Mouse (Mus musculus) neural tube, embryonic 11.5 days (tissue): ENCODE data around the gene Glb1. TPM values are rescaled to one million over a fixed set of nuclear protein-coding genes. Genes with fewer than 3 reads are reported as not detected.

Source experiments
- ATAC-seq: fragments of 200-750 bp; cut with Nextera tagmentation; 2 replicates; pipeline ENCODE4 v1.8.0; 2017; ENCODE audit warnings: moderate number of reproducible peaks, mild to moderate bottlenecking, moderate TSS enrichment, moderate library complexity; ENCODE audit not compliant: insufficient read depth, low FRiP score, low TSS enrichment
- DNase-seq: peaks from one replicate; pipeline ENCODE4 v3.0.0-alpha.2; 2015; ENCODE audit warnings: low spot score
- H3K27ac ChIP-seq: fragments of 300-500 bp; sonication (generic); 2 replicates; pipeline ENCODE4 v1.5.1; 2014; ENCODE audit warnings: low read depth, mild to moderate bottlenecking, low read length
- H3K27me3 ChIP-seq: fragments of 300-500 bp; sonication (generic); 2 replicates; pipeline ENCODE4 v1.6.1; 2014; ENCODE audit warnings: mild to moderate bottlenecking, low read length, mixed read lengths; ENCODE audit not compliant: control insufficient read depth, insufficient read depth
- H3K36me3 ChIP-seq: fragments of 300-500 bp; sonication (generic); 2 replicates; pipeline ENCODE4 v1.6.1; 2014; ENCODE audit warnings: mild to moderate bottlenecking, low read length, moderate library complexity, mixed read lengths; ENCODE audit not compliant: control insufficient read depth, insufficient read depth
- H3K4me1 ChIP-seq: fragments of 300-500 bp; sonication (generic); 2 replicates; pipeline ENCODE4 v1.6.1; 2014; ENCODE audit warnings: low read length, mixed read lengths; ENCODE audit not compliant: control insufficient read depth, insufficient read depth
- H3K4me2 ChIP-seq: fragments of 300-500 bp; sonication (generic); 2 replicates; pipeline ENCODE4 v1.6.1; 2014; ENCODE audit warnings: low read depth, mild to moderate bottlenecking, moderate library complexity
- H3K4me3 ChIP-seq: fragments of 300-500 bp; sonication (generic); 2 replicates; pipeline ENCODE4 v1.5.1; 2014; ENCODE audit warnings: low read depth, low read length
- H3K9ac ChIP-seq: fragments of 300-500 bp; sonication (generic); 2 replicates; pipeline ENCODE4 v1.6.1; 2014; ENCODE audit warnings: mild to moderate bottlenecking, low read length
- H3K9me3 ChIP-seq: fragments of 300-500 bp; sonication (generic); 2 replicates; pipeline ENCODE4 v1.6.1; 2016; ENCODE audit warnings: low read length; ENCODE audit not compliant: control insufficient read depth
- WGBS: fragments of 180-500 bp; shearing (Covaris S2); extraction: QIAGEN DNeasy Blood & Tissue Kit; methylation state at CpG from one replicate; pipeline ENCODE4 v1.1.7; 2014; 5-methylcytosine and 5-hydroxymethylcytosine counted together
- polyA plus RNA-seq: library from polyadenylated mRNA; unstranded; fragments of >200 nt; fragmentation: Nextera tagmentation; extraction: Ambion mirVana; gene quantifications from 2 replicates; pipeline ENCODE4 v1.2.1, GENCODE M21; 2014

Glb1 gene
- polyA plus RNA-seq, 1 experiment from 2014 or later = 26.1 TPM

- no peak for ATAC-seq
Observed at GRCm38 (mm10) chr9:114522501-114522900, 121.6 kb downstream of the Glb1 start.

More at GRCm38 (mm10) chr9:114522501-114522900, 121.6 kb downstream of the Glb1 start:
- H3K9ac ChIP-seq = no peak overlapping the region
- H3K27ac ChIP-seq = no peak overlapping the region
- no peak for DNase-seq
- peaks cover 20% of the 10 kb centered on the region for H3K4me1 ChIP-seq
- H3K4me2 ChIP-seq = no peak overlapping the region
- no peak overlapping the region for H3K4me3 ChIP-seq
- H3K9me3 ChIP-seq = no peaks in the 10 kb centered on the region
- H3K27me3 ChIP-seq = no peaks in the 10 kb centered on the region
- no peaks in the 10 kb centered on the region for H3K36me3 ChIP-seq
- WGBS = 89% methylated on average over 9 of the region's 9 CpGs

Other genes starting within 250 kb of the Glb1 start
- gene Bcl2a1c, start 70.9 kb upstream of the Glb1 start, polyA plus RNA-seq = not detected in 2 replicates
- gene Crtap, start 10.4 kb upstream of the Glb1 start, polyA plus RNA-seq = 42.1 and 48.3 TPM in 2 replicates
- gene Tmppe, start within 50 bp of the Glb1 start, polyA plus RNA-seq = 3.4 and 4.7 TPM in 2 replicates
- gene Ccr4, start 103.8 kb downstream of the Glb1 start, polyA plus RNA-seq = 0.08 TPM in 1 of 2 replicates, not detected in the other
- gene C130032M10Rik, start 114.6 kb downstream of the Glb1 start, polyA plus RNA-seq = not detected in 2 replicates
- 2.1 and 2.2 TPM in 2 replicates for gene Trim71, start 163.3 kb downstream of the Glb1 start, polyA plus RNA-seq
- 68.0 and 68.5 TPM in 2 replicates for gene Cnot10, start 239.1 kb downstream of the Glb1 start, polyA plus RNA-seq